Mouse (Mus musculus) adrenal gland, postnatal 10 days (tissue): Measurements from ENCODE around the gene Plac9b. TPM values are rescaled to one million over a fixed set of nuclear protein-coding genes. Genes with fewer than 3 reads are reported as not detected.

Experiments used
- total RNA-seq, 2 experiments: library from RNA; stranded (reverse); gene quantifications; 2 replicates each; pipeline ENCODE4 v1.2.3; 2021

The Plac9b gene
- total RNA-seq, 2 experiments from 2014 or later, result 58.1 to 64.7 TPM

Other genes starting within 250 kb of the Plac9b start
- not detected for gene Cphx1, start 244.2 kb downstream of the Plac9b start, total RNA-seq
- 1 to 10 TPM in 1 of 2 experiments, under 1 TPM in 1; 0.21 to 1.5 TPM for gene Duxbl1, start 203.9 kb downstream of the Plac9b start, total RNA-seq
- 10 to 100 TPM; 19.2 to 27.0 TPM for gene Gm9780, start 139.8 kb downstream of the Plac9b start, total RNA-seq
- 10 to 100 TPM; 16.1 to 28.1 TPM for gene Tmem254c, start 115.1 kb downstream of the Plac9b start, total RNA-seq
- gene Cphx2, start 101.0 kb downstream of the Plac9b start, total RNA-seq, result not detected
- gene Cphx3, start 100.2 kb downstream of the Plac9b start, total RNA-seq, result not detected
- 1 to 10 TPM in 1 of 2 experiments, under 1 TPM in 1; 0.36 to 1.2 TPM for gene Duxbl2, start 64.1 kb downstream of the Plac9b start, total RNA-seq
- gene Tmem254b, start 24.6 kb upstream of the Plac9b start, total RNA-seq, result 10 to 100 TPM; 18.5 to 23.2 TPM
- gene Duxbl3, start 75.5 kb upstream of the Plac9b start, total RNA-seq, result 1 to 10 TPM in 1 of 2 experiments, under 1 TPM in 1; 0.84 to 1.2 TPM